In genomic region chr8:118711631-118712030, GRCm38 (mm10) we compare ENCODE assay signal across 14 mouse cellular contexts.
"Had no signal": no experiment of that assay in that cellular context is flagged by ENCODE, and none has a peak within 500 bp of the region (broad histone marks: within the 10 kb centered on the region; RNA-seq: fewer than 3 reads in every experiment).

No protein-coding gene starts in this region.

- H3K4me2 ChIP-seq: intestine, embryonic 15.5 days; limb, embryonic 15.5 days; midbrain, embryonic 11.5 days; midbrain, embryonic 15.5 days; neural tube, embryonic 12.5 days had no signal

- H3K27me3 ChIP-seq: intestine, embryonic 15.5 days; limb, embryonic 15.5 days; megakaryocyte, embryonic 14.5 days; midbrain, embryonic 15.5 days; neural tube, embryonic 12.5 days had no signal

- H3K9me3 ChIP-seq: intestine, embryonic 15.5 days; limb, embryonic 15.5 days; midbrain, embryonic 15.5 days; neural tube, embryonic 12.5 days had no signal

- H3K9ac ChIP-seq: intestine, embryonic 15.5 days; limb, embryonic 15.5 days; midbrain, embryonic 15.5 days; neural tube, embryonic 12.5 days had no signal

- H3K27ac ChIP-seq: intestine, embryonic 15.5 days; left cerebral cortex, adult 2 months; limb, embryonic 15.5 days; macrophage; midbrain, embryonic 15.5 days; neural tube, embryonic 12.5 days had no signal

- H3K36me3 ChIP-seq: intestine, embryonic 15.5 days; limb, embryonic 15.5 days; midbrain, embryonic 15.5 days; neural tube, embryonic 12.5 days had no signal

- DNase-seq: kidney, adult 18-20 months; kidney, postnatal 14 days; lung, postnatal 10 days; right cerebral cortex, postnatal 25 days; thymus, adult 18-20 months; thymus, postnatal 14 days had no signal

- H3K4me3 ChIP-seq: intestine, embryonic 15.5 days; left cerebral cortex, adult 2 months; limb, embryonic 15.5 days; megakaryocyte, embryonic 14.5 days; midbrain, embryonic 15.5 days; neural tube, embryonic 12.5 days had no signal

- H3K4me1 ChIP-seq: intestine, embryonic 15.5 days; limb, embryonic 15.5 days; megakaryocyte, embryonic 14.5 days; midbrain, embryonic 15.5 days; neural tube, embryonic 12.5 days had no signal

- ATAC-seq: intestine, embryonic 15.5 days; midbrain, embryonic 15.5 days had no signal
